Mouse (Mus musculus): ENCODE results near the gene Piga.

Piga gene

DNA sequence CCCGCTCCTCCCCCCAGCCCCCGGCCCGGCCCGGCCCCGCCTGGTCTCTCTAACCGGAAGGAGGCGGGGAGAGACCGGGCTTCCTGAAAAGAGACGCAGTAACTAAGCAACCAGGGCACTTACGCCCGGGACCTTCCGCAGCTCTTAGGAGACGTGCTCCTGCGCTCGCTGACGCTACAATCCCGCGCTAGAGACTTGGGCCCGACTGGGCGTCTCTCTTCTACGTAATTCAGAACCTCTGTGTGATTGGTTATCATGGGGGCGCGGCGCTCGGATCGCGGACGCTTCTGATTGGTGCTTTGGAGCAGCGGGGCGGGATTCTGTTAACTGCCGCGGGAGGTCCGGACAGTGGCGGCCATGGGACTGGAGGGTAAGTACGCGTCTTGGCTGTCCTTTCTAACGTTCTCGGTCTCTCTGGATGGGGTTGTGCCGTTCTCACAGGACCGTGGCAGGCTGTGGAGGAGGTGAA lies at the start of gene Piga:
Gene Piga, plus strand, starts transcription at position 317 of the 469 bp plus-strand sequence.
- peak; percentile 86 to 92 for DNase-seq

DNA sequence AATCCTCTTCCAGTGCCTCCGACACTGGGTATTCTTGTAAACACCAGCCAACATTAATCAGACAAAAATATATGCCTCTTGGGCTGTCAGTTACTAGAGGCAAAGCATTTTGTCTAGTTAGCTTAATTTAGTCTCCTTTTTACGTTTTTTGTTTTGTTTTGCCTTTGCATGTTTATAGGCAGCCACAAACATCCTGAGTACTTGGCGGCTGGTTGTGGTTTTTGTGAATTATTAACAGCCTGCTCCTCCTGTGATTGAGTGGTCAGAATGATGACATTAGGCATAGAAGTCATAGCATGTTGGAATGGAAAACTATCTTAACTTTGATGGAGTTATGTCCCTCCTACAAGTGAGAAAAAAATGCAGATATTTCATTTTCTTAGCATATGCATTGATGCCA lies 49.0 kb upstream of the Piga start:
- DNase-seq = no peak

DNA sequence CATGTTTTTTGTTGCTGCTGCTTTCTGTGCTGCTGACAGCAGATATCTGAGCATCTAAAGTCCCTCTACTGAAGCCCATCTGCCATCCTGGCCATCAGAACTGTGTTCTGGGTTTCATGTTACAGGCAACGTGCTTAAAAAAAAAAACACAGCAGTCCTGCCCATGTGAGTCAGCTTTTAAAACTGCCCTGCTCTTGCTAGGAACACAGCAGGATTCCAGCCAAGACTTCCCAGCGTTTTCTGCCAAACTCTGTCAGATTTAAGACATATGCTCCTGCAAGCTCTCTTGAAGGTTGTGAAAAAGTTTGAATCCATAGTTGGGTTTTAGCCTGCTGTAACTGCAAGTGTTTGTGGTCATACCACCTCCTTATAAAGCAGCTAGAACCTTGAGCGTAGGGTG lies 46.5 kb upstream of the Piga start, which contains the start of gene Vegfd:
Gene Vegfd, plus strand, starts transcription at position 298 of the 400 bp plus-strand sequence.
- no peak for DNase-seq

DNA sequence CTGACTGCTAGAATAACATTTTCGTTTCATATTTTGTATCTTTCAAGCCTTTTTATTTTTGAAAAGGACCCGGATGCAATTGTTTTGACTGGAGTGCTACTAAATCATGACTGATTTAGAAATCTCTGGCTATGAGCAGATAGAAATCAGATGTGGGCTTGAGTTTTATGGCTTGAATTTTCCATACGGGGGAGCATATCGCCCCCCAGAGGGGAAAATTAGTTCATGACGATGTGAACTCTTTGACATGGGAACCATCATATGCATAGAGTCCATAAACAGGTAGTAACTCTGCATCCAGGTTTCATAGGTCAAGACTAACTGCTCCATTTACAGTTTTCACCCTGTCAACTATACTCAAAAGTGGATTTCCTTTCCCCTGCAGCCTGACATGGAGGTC lies 45.0 kb upstream of the Piga start:
- no peak for DNase-seq

DNA sequence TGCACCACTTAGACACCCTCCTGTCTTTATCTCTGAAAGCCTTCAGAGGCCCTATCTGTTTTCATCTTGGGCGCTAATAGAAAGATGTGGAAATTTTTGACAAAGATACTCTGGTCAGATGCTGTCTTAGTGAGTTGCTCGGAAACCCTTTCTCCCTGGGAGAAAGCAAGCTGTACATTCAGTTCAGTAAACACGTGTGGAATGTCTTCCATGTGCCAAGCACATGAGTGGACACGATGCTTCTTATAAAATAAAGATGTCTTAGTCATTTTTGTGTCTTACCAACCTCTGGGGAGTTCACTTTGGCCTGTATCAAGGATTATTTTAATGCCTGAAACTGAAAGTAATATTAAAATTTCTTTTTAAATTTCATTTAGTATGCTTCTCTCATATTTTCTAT lies 39.9 kb upstream of the Piga start:
- DNase-seq = no peak

DNA sequence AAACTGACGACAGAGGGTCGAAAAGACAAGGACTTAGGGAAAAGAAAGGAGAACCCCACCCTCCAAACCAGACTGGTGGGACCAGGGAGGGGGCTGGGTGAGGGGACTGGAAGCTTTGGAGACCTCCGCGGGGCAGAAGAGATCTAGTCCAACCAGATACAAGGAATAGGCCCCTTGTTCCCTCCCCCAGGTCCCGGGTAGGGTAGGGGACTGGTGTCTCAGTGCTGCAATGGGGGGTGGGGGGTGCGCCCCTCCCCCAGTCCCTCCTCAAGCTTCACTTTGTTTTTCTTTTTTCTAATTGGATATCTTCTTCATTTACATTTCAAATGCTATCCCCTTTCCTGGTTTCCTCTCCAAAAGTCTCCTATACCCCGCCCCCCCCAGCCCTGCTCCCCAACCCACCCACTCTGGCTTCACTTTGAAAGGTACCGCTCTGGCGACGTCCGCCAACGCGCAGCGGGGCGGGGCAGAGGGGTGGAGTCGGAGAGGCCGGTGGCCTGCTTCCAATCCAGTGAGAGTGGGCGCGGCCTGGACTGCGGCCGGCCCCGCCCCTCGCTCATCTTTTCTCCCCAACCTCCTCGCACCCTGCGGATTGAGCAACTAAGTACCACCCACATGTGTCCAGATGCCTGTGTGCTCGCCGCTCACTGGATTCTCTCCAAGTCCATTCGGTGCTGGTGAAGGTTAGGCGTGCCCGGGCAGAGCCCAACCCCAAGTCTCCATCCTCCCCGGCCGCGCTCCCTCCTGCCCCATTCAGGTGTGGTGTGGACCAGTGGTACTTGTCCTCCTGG lies 37.8 kb upstream of the Piga start:
- DNase-seq = peak; percentile 52 to 56

DNA sequence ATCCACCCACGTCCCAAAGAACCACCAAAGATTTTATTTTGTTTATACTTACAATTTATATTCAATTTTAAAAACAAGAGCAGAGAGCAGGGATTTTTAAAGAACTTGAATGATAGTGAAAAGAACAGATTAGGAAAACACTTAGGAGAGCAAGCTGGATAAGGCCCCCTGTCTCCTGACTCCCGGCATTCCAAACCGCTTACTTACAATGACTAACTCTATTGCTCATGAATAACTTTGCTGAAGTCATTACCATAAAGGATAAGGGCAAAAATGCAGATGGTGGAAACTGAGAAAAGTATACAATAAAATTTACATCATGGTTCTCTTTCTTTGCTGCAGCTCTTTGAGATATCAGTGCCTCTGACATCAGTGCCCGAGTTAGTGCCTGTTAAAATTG lies 25.5 kb upstream of the Piga start:
- DNase-seq = no peak

DNA sequence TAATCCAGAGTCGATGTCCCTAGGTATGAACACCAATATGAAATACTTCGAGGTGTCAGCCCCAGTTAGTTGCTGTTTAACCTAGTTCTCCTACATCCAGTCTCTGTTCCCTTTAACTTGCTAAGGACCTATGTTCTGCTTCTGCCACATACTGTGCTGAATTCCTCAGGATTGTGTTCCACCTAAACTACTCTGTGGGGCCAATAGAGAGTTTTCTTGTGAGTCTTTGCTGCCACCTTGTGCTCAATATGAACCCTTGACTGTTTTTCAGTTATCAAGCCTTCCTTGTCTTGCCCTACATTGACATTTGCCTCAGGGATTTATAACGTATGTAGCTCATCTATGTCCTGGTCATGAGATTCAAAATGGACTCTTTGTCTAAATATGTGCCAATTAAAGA lies 21.1 kb upstream of the Piga start:
- no peak for DNase-seq

DNA sequence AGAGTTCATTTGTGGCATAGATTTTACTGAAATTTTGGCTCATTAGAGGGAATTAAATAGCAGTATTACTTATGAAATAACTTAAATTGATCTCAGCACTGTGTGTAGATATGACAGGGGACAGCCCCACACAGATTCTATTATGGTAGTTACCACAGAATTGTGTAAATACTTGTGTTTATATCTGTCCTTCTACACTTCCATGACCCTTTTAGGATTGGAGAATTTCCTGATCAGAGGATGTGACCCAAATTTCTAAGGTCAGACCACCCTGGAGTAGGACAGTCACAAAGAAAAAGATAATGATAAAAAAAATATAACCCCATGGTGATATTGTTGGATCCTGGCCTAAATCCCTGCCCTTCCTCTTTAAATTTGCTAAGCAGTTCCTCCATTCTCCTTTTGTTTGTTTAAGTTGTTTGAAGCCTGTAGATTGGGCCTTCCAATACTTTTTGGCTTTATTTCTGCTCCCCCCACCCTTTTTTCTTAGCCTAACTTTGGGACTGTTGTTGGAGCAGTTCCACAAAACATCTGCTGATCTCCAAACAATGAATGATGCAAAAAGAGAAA lies 14.4 kb upstream of the Piga start:
- no peak for DNase-seq

DNA sequence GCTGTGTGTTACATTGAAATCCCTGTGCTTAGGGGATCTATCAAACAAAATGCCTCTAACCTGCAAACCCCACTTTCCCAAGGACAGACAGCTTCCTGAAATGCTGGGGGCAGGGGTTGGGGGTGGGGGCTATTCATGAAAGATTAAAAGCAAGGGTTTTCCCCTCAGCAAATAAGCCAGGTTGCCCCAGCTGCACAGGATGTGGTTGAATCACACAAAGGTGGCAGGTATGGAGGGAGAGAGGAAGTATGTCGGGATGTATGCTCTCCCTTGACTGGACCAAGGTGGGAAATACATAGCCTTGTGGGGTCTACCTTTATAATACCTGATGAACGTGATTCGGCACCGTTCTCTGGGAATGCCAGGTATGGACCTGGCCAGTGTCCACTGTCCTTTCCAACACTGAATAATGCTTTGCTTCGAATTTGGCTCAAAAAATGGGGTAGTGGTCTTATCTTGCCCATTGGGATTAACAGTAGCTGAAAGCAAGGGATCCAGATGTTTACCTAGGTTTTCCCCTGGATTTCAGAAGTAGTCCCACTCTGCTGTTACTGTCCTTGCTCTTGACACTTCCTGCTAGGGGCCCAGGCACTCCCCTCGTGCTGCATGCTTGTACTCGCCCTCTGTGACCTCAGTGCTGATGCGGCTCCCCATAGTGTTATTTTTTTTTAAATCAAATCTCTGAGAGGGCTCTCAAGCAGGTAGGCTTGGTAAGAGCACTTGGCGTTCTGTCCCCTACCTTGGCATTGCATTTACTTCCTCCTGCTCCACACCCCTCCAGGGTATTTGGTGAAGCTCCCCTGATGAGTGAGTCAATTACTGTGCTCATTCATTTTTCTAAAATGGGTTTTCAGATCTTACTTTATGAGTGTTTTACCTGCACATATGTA lies 13.2 kb upstream of the Piga start:
- DNase-seq = no peak

DNA sequence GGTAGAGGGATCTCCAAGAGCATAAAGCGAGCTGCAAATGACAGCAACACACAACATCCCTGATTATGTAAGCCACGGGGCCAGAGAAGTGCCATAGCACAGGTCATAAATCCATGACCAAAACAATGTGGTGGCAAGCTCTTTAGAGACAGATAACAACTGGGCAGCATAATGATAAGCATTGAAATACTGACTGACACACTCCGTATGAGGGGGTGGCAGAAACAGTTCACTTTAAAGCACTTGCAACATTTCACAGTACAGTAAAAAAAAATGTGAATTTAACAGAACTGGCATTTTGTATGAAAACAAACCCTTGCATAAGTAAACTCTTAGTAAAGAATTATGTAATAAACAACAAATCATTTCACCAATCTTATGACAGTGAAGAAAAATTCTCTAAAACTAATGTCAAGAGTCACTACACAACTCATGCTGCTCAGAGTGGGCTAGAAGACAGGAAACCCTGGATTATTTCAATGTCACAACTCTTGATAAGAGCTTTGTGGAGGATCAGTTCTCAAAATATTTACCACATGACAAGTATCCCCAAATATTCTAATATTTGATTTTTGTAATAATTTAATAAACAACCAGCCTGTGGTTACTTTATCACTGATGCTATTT lies 11.2 kb upstream of the Piga start:
- no peak for DNase-seq

DNA sequence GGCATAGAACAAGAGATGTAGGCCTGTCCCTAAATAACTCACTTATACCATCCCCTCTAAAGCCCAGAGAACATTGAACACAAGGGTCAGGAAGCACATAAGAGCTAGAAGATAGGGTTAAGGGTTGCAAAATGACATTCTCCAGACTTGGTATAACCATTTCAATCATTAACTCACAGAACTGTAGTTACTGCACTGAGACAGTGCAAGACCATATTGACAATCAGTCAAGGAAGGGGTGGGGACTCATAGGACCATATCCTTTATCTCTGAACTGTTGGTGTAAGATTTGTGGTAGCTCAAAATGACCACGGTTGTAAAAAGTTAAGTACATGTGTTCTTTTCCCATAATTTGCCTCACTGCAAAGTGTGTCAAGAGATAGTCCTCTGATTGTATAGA lies 9.0 kb upstream of the Piga start:
- no peak for DNase-seq

DNA sequence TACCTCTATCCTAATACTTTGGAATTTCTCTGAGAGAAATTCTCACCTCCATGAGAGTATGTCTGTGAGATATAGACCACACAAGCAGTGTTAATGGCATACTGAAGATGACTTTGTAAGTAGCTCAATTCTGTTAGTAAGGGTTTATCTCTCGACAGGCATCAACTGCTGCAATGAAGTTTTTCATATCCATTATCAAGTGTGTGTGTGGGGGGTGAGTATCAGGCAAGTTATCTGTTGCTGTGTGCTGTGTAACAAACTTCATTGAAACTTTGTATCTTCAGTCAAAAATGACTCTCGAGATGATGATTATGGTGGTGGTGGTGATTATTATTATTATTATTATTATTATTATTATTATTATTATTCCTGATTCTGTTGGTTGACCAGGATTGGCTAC lies 2.8 kb upstream of the Piga start:
- DNase-seq = no peak

DNA sequence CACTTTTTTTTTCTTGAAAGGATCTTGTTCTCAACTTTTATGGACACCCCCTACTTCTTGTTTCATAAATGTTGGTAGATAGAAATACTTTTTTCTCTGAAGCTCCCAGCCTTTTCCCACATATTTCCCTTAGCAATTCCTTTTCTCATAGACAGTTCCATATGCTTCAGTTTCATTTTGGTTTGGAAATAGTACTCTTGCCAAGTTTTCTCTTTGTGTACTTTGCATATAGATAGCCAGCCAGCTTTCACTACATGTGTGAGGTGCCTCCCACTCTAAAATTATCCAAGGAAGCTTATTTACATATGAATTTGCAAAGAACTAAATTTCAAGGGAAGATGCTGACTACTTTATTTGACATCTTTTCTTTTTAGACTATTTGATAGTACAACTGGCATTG lies 1.6 kb upstream of the Piga start:
- DNase-seq = no peak

DNA sequence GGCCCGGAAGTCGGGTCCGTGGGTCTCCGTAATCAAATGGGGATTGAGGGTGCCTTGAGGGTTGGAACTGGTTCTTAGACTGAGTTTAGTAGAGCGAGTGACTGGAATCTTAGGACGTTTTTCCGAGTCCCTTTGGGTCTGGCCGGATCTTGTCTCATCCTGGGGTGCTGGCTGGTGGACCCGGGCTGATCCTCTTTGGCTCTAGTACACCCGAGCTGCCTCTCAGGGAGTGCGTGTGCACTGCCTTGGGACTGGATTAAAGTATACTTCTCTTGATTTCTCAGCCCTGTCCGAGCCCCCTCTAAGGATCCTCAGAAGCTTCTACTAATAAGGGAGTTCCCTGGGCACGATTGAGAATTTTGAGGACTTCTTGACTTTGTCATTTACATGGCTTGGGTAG lies 368 bp downstream of the Piga start:
- DNase-seq = no peak

DNA sequence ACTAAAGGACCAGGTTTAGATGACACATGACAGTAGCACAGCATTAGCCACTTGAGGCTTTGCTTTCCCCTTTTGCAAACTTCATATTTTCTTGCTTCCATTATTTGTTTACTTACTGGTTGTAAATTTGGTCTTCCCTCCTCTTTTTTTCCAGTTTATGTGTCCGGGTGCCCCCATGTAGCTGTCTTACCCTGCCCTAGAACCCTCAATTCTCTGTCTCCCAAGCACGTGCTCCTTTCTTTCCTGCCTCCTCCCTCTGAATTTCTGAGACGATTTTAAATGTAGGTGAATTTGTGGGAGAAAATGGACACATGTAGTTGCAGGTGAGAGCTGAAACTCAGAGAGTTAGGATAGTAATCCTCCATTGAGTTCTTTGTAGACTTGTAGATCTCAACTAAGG lies 931 bp downstream of the Piga start:
- DNase-seq = no peak

DNA sequence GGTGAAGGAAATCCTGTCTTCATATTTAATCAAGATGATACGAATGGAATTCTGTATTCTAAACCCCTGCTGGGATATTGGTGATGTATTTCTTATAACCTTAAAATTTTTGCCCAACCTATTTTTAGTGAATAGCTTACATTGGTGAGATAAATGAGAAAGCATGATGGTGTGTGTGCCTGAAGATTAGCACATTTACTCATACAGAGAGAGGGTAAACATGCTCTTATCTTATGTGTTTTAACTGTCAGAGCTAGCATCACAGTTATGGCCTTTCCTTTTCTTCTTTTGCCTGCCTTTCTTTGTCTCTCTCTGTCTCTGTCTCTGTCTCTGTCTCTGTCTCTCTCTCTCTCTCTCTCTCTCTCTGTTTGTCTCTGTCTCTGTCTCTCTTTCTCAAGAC lies 5.2 kb downstream of the Piga start:
- DNase-seq = no peak

DNA sequence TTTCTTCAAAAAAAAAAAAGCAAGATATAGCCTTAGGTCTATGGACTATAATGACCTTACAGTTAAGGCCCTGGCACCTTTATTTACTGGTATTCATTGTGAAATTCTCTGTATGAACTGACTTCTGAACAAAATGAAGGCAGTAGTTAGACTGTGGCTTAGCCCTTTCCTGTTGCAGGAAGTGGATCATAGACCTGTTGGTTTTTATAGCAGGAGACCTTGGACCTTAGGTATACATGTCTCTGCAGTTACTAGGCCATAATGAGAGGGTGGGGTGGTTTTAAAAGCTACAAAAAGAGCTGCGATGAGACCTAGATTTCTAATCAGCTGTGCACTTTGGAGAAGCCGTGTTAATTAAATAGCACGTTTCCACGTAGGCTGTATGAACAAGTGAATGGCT lies 7.7 kb downstream of the Piga start:
- no peak for DNase-seq

DNA sequence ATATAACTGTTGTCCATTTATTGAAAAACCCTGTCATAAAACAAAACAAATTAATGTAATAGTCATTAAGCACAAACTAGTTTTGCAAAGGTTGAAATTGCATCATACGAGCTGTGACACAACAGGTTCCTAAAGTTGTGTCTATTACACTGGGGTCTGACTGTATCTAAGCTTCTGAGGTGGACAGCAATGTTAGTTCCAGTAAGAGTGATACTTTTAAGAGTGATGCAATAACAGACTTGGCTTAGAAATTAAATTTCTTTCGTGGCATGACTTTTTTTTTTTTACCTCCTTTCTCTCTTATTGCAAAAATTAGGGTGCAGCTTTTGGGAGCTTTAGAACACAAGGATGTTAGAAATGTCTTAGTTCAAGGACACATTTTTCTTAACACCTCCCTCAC lies 8.6 kb downstream of the Piga start:
- no peak for DNase-seq

DNA sequence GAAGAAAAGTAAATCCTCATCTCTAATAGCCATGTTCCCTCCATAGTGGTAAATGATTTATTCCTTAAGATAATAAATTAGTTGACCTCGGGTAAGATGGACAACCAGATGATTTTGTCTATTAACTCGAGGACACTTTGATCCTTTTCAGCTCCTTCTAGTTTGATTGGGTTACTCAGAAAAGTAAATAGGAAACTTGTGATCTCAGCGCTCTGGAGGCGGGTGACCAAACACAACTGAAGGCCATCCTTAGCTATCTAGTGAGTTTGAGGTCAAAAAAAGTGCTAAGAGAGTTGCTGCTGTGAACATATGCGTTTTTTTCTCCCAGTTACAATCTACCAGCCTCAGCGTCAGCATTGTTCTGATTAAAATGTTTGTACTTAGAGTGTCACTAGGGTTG lies 11.0 kb downstream of the Piga start:
- no peak for DNase-seq

DNA sequence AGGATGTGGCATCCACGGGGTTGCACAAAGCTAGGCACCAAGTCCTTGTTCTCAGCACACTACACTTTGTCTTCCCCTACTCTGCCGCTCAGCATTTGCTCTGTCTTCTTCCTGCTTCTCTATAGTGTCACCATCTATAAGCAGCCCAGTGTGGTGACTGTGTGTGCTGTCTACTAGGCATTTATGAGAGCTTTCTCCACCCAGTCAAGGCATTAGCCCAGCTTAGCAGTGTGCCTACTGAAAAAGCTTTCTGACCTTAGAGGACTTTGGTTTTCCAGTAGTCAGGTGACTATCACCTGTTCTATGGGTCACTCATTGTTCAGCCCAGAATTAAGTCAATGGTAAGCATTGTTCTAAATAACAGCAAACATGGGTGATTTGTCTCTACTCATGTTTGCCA lies 11.5 kb downstream of the Piga start:
- no peak for DNase-seq

DNA sequence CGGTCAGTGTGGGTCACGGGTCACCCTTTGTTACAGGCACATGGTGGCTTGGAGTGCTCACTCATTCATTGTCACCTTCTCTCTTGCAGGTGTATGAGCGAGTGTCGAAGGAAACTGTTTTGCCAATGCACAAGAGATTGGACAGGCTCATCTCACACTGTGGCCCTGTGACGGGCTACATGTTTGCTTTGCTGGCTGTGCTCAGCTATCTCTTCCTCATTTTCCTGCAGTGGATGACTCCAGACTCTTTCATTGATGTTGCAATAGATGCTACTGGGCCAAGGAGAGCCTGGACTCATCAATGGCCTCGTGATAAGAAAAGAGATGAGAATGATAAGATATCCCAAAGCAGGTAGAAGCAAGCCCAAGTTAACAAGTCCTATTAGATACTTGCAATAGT lies 12.0 kb downstream of the Piga start:
- DNase-seq = no peak

DNA sequence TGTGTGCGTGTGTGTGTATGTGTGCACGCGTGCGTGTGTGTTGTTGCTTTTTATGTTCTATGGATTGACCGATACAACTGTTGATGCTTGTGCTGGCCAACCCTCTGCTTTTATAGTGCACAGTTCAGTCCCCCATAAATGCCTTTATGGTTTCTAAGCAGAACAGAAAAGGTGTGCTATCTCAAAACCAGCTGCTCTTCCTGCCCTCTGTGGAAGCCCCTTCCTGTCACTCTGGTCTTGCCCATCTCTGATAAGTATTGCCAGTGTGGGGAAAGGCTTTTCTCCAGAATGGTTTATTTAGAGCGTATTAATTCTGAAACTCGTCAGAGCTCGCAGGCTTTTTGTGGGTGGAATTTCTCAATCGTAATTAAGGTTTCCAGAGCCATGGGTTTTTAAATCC lies 13.1 kb downstream of the Piga start:
- no peak for DNase-seq
